Mouse (Mus musculus): ENCODE data around the gene Cmtr1. TPM values are rescaled to one million over a fixed set of nuclear protein-coding genes. Genes with fewer than 3 reads are reported as not detected.
"Not testable (repeated sequence)": the region's sequence is repeated elsewhere in the genome, so short reads cannot be mapped to it uniquely, and the experiment has no call there.

Gene Cmtr1
- polyA plus RNA-seq, 1 experiment from 2014 or later = 132 TPM

DNA sequence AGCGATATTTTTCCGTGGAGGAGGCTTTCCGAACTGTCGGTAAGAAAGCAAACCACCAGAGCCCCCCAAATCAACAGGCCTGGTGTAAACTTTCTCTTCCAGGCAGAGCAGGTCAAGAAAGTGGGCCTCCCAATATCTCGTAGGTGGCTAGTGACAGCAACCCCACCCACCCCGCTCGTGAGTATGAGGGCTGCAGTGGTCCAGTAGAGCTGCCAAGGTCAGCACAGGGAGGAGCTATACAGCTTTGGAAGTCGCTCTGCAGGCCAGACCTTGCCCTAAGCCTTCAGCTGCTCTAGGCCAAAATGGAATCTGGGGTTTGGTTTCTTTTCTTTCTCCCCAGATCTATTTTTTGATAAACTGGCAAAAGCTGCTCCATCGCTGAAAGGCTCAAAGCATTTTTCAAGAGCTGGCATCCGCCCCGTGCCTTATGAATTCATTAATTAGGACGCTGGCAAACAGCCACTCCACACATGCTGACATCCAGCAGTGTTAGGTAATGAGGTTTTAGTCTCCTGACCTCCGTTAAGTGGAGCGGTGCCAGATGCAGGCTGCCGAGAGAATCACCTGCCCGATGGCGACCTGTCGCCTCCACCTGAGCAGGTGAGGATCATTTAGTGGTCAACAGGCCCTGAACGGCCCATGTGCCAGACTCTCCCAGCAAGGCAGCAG, 50.8 kb downstream of the Cmtr1 start:
- no peaks in the 10 kb centered on the region for H3K27me3 ChIP-seq
- ATAC-seq (ENCODE audit: low FRiP score) = no peak
- H3K27ac ChIP-seq = peak overlapping the region; percentile 81
- no peak overlapping the region for H3K9ac ChIP-seq
- no peak overlapping the region for H3K4me2 ChIP-seq
- no peaks in the 10 kb centered on the region for H3K36me3 ChIP-seq
- H3K4me3 ChIP-seq = no peak overlapping the region
- peaks cover 79% of the 10 kb centered on the region for H3K4me1 ChIP-seq (replicated peaks)
- no peaks in the 10 kb centered on the region for H3K9me3 ChIP-seq
- WGBS = 61% methylated on average over 19 of the region's 19 CpGs

GRCm38 (mm10) chr17:29711745-29712431, 51.5 kb downstream of the Cmtr1 start:
- Histone ChIP-seq H3K36me3 (no peaks in the 10 kb centered on the region), H3K4me2 (no peak overlapping the region), H3K9me3 (no peaks in the 10 kb centered on the region), H3K27me3 (no peaks in the 10 kb centered on the region), H3K27ac (peak overlapping the region; percentile 81), H3K4me1 (replicated peaks) (peaks cover 76% of the 10 kb centered on the region), H3K9ac (peak overlapping the region; percentile 13; the same call in 1 of the 2 replicates), H3K4me3 (no peak overlapping the region)
- WGBS = 72% methylated on average over 8 of the region's 8 CpGs
- ATAC-seq (ENCODE audit: low FRiP score) = no peak

DNA sequence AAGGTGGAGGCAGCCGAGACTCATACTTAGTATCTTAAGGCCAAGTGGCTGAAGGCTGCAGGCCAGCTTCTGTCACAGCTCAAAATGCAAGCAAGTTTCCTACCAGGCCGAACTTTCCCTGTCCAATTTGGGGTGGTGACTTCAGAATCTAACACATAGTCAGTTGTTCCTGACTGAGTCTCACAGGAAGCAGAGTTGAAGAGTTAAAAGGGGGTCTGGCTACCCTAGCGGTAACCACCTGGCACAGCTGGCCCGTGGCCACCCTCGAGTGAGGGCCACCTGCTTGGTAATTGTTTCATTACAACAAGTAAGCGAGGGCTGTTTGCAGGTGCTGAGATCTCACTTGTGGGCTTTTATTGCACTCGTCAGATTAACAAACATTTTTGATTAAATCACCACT, 52.2 kb downstream of the Cmtr1 start:
- H3K4me1 ChIP-seq (replicated peaks) = peaks cover 74% of the 10 kb centered on the region
- 72% methylated on average over 7 of the region's 7 CpGs for WGBS
- no peaks in the 10 kb centered on the region for H3K36me3 ChIP-seq
- H3K4me2 ChIP-seq = no peak overlapping the region
- no peak for ATAC-seq (ENCODE audit: low FRiP score)
- H3K9me3 ChIP-seq = no peaks in the 10 kb centered on the region
- peak overlapping the region; percentile 81; the same call in 1 of the 2 replicates for H3K27ac ChIP-seq
- H3K4me3 ChIP-seq = no peak overlapping the region
- H3K27me3 ChIP-seq = no peaks in the 10 kb centered on the region
- H3K9ac ChIP-seq = no peak overlapping the region

DNA sequence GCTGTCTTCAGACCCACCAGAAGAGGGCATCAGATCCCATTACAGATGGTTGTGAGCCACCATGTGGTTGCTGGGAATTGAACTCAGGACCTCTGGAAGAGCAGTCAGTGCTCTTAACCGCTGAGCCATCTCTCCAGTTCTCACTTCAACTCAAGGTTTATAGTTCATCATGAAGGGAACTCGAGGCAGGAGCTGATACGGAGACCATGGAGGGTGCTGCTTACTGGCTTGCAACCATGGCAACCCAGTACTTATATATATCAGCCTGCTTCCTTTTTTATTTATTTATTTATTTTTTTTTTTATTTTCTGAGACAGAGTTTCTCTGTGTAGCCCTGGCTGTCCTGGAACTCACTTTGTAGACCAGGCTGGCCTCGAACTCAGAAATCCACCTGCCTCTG, 53.3 kb downstream of the Cmtr1 start:
- H3K36me3 ChIP-seq; H3K9ac ChIP-seq; ATAC-seq (ENCODE audit: low FRiP score); H3K27me3 ChIP-seq; H3K9me3 ChIP-seq; H3K27ac ChIP-seq; H3K4me3 ChIP-seq; H3K4me2 ChIP-seq: not testable (repeated sequence)
- peaks cover 62% of the 10 kb centered on the region for H3K4me1 ChIP-seq (replicated peaks)
- WGBS = 96% methylated on average over 4 of the region's 4 CpGs

DNA sequence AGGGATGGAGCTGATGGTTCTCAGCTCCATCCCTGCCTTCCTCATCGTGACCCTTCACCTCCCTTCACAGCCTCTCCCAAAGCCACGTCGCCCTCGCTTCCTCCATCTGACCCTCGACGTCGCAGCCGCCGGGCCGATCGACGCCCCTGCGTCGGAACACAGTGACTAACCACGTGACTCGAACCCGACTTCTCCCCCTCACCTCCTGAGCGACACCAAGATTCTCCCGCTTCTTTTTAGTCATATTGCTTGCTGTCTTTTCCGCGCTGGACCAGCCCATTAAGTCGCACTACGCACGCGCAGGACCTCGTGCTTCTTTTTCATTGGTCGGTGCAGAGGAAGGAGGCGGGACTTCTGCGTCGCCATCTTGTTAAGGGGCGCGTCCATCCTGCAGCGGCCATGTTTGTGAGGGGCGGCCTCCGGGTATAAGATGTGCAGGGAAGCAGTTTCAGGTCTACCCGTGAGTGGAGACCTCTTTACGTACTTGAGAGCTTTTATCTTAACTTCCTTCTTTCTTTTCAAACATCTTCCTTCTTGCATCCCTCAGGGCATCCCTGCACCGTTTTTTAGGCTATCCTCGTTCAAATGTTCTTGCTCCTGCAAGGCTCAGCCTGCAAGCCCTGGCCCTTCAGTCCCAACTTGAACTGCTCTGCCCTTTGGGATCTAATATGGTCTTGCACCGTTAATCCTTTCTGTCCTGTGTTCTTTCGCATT, 56.5 kb downstream of the Cmtr1 start, which contains the start of gene Ccdc167:
Gene Ccdc167 (minus strand): TSS at position 313 of the 714 bp plus-strand sequence.
- Histone ChIP-seq H3K27ac (peak within 1 kb of the TSS; percentile 79), H3K9me3 (no peaks in the 10 kb centered on the region), H3K36me3 (no peaks in the 10 kb centered on the region), H3K9ac (peak within 1 kb of the TSS; percentile 73), H3K4me3 (peak within 1 kb of the TSS; percentile 53), H3K27me3 (no peaks in the 10 kb centered on the region), H3K4me1 (replicated peaks) (peaks cover 33% of the 10 kb centered on the region), H3K4me2 (peak within 1 kb of the TSS; percentile 75)
- 6% methylated on average over 41 of the region's 41 CpGs for WGBS
- peak; percentile 96 for ATAC-seq (ENCODE audit: low FRiP score)

DNA sequence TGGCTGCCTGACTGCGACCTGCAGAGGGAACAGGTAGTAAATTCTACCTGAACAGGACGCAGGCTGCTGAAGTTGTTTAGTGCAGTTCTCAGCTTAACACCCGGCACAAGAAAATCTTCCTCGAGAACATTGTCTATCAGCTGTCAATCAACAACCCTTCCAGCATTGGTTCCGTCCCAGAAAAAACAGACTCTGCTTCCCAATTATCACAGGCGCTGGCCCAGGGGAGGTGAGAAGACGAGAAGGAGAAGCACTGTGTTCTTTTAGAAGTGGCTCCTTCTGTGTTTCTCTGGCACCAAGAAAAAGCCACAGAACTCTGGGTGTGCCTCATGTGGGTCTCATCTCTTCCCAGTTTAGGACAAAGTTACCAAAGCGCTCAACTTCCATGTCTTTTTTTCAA, 58.3 kb downstream of the Cmtr1 start:
- no peak for ATAC-seq (ENCODE audit: low FRiP score)
- Histone ChIP-seq H3K27ac (no peak overlapping the region), H3K27me3 (no peaks in the 10 kb centered on the region), H3K4me1 (replicated peaks) (peaks cover 18% of the 10 kb centered on the region), H3K9ac (no peak overlapping the region), H3K36me3 (no peaks in the 10 kb centered on the region), H3K9me3 (no peaks in the 10 kb centered on the region), H3K4me2 (no peak overlapping the region), H3K4me3 (no peak overlapping the region)
- WGBS = 91% methylated on average over 8 of the region's 8 CpGs

- Histone ChIP-seq H3K27me3 (no peaks in the 10 kb centered on the region), H3K4me3 (no peak overlapping the region), H3K36me3 (no peaks in the 10 kb centered on the region), H3K9ac (no peak overlapping the region), H3K9me3 (no peaks in the 10 kb centered on the region), H3K4me2 (no peak overlapping the region), H3K27ac (no peak overlapping the region), H3K4me1 (replicated peaks) (peaks cover 21% of the 10 kb centered on the region)
- 76% methylated on average over 13 of the region's 13 CpGs for WGBS
- no peak for ATAC-seq (ENCODE audit: low FRiP score)
Observed at GRCm38 (mm10) chr17:29719628-29720575, 59.5 kb downstream of the Cmtr1 start.

GRCm38 (mm10) chr17:29720755-29721365, 60.5 kb downstream of the Cmtr1 start:
- Histone ChIP-seq H3K27ac (no peak overlapping the region), H3K4me2 (no peak overlapping the region), H3K4me1 (replicated peaks) (peaks cover 19% of the 10 kb centered on the region), H3K27me3 (no peaks in the 10 kb centered on the region), H3K36me3 (no peaks in the 10 kb centered on the region), H3K9me3 (no peaks in the 10 kb centered on the region), H3K4me3 (no peak overlapping the region), H3K9ac (no peak overlapping the region)
- 83% methylated on average over 11 of the region's 11 CpGs for WGBS
- no peak for ATAC-seq (ENCODE audit: low FRiP score)

- 0 out of 2 replicates have a peak, but pooled peaks have one; percentile 39 for ATAC-seq (ENCODE audit: low FRiP score)
- no peak overlapping the region for H3K9ac ChIP-seq
Observed at GRCm38 (mm10) chr17:29724610-29725009, 64.2 kb downstream of the Cmtr1 start.

GRCm38 (mm10) chr17:29725027-29725620, 64.7 kb downstream of the Cmtr1 start:
- Histone ChIP-seq H3K9ac (no peak overlapping the region), H3K9me3 (no peaks in the 10 kb centered on the region), H3K4me2 (no peak overlapping the region), H3K27me3 (no peaks in the 10 kb centered on the region), H3K27ac (no peak overlapping the region; the same call in 1 of the 2 replicates), H3K4me1 (replicated peaks) (peaks cover 9% of the 10 kb centered on the region), H3K36me3 (no peaks in the 10 kb centered on the region), H3K4me3 (no peak overlapping the region)
- WGBS = 73% methylated on average over 6 of the region's 6 CpGs
- no peak for ATAC-seq (ENCODE audit: low FRiP score)

More at GRCm38 (mm10) chr17:29724610-29725009, 64.2 kb downstream of the Cmtr1 start:
- Histone ChIP-seq H3K9me3 (no peaks in the 10 kb centered on the region), H3K27ac (no peak overlapping the region; the same call in 1 of the 2 replicates), H3K4me1 (replicated peaks) (peaks cover 7% of the 10 kb centered on the region; the same call in 1 of the 2 replicates), H3K4me2 (no peak overlapping the region), H3K4me3 (no peak overlapping the region), H3K27me3 (no peaks in the 10 kb centered on the region), H3K36me3 (no peaks in the 10 kb centered on the region)
- WGBS = 57% methylated on average over 6 of the region's 6 CpGs

DNA sequence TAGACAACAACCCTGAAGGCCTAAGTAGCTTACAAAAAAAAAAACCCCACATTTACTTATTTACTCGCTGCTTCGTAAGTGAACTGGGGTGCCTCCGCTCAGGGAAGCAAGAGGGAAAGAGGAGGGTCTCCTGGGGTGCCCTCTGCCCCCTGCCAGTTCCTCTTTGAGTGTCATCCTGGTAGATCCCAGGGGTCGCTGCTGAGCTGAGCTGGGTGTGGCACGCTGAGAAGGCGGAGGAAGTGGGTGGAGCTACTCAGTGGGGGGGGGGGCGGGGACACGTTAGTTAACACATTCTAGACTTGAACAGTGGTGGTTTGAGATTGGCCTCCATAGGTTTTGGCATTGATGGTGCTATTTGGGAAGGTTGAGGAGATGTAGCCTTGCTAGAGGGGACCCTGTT, 67.7 kb downstream of the Cmtr1 start:
- Histone ChIP-seq H3K36me3 (no peaks in the 10 kb centered on the region), H3K27me3 (no peaks in the 10 kb centered on the region), H3K9me3 (no peaks in the 10 kb centered on the region), H3K4me3 (no peak overlapping the region), H3K27ac (no peak overlapping the region), H3K4me2 (no peak overlapping the region), H3K9ac (no peak overlapping the region), H3K4me1 (replicated peaks) (peaks cover 32% of the 10 kb centered on the region)
- no peak for ATAC-seq (ENCODE audit: low FRiP score)
- 61% methylated on average over 8 of the region's 8 CpGs for WGBS
